Mouse (Mus musculus) liver, embryonic 12.5 days (tissue): ENCODE results near the gene Acsm4. TPM values are rescaled to one million over a fixed set of nuclear protein-coding genes. Genes with fewer than 3 reads are reported as not detected.
"Not testable (repeated sequence)": the region's sequence is repeated elsewhere in the genome, so short reads cannot be mapped to it uniquely, and the experiment has no call there.

Experiments used
- ATAC-seq: fragments of 200-750 bp; cut with Nextera tagmentation; 2 replicates; pipeline ENCODE4 v1.8.0; 2017; ENCODE audit warnings: moderate number of reproducible peaks, mild to moderate bottlenecking, moderate library complexity
- H3K27ac ChIP-seq: fragments of 300-500 bp; sonication (generic); 2 replicates; pipeline ENCODE4 v1.5.1; 2016; ENCODE audit warnings: mild to moderate bottlenecking
- H3K27me3 ChIP-seq: fragments of 300-500 bp; sonication (generic); replicated peaks from 2 replicates; pipeline ENCODE4 v1.6.1; 2016; ENCODE audit warnings: mild to moderate bottlenecking, moderate library complexity
- H3K36me3 ChIP-seq: fragments of 300-500 bp; sonication (generic); 2 replicates; pipeline ENCODE4 v1.6.1; 2016; ENCODE audit warnings: mild to moderate bottlenecking, moderate library complexity
- H3K4me1 ChIP-seq: fragments of 300-500 bp; sonication (generic); 2 replicates; pipeline ENCODE4 v1.6.1; 2016
- H3K4me2 ChIP-seq: fragments of 300-500 bp; sonication (generic); 2 replicates; pipeline ENCODE4 v1.6.1; 2016; ENCODE audit warnings: mild to moderate bottlenecking, moderate library complexity
- H3K4me3 ChIP-seq: fragments of 300-500 bp; sonication (generic); 2 replicates; pipeline ENCODE4 v1.5.1; 2016; ENCODE audit warnings: mild to moderate bottlenecking, moderate library complexity
- H3K9ac ChIP-seq: fragments of 300-500 bp; sonication (generic); 2 replicates; pipeline ENCODE4 v1.6.1; 2016; ENCODE audit warnings: mild to moderate bottlenecking, moderate library complexity
- H3K9me3 ChIP-seq: fragments of 300-500 bp; sonication (generic); replicated peaks from 2 replicates; pipeline ENCODE4 v1.6.1; 2016; ENCODE audit warnings: mild to moderate bottlenecking, moderate library complexity
- whole genome bisulfite sequencing: fragments of 180-500 bp; shearing (Covaris S2); methylation state at CpG from one replicate; pipeline ENCODE4 v1.1.7; 2016; ENCODE audit not compliant: insufficient replicate concordance; 5-methylcytosine and 5-hydroxymethylcytosine counted together
- polyA plus RNA-seq: library from polyadenylated mRNA; unstranded; fragments of >200 nt; fragmentation: Nextera tagmentation; extraction: Ambion mirVana; gene quantifications from 2 replicates; pipeline ENCODE4 v1.2.1, GENCODE M21; 2016

Gene Acsm4
- polyA plus RNA-seq, 1 experiment from 2014 or later, result not detected

GRCm38 (mm10) chr7:119727621-119728020 lies 37.8 kb downstream of the Acsm4 start:
- no peaks in the 10 kb centered on the region for H3K9me3 ChIP-seq
- WGBS, result 64% methylated on average over 2 of the region's 2 CpGs
- no peak overlapping the region for H3K4me3 ChIP-seq
- H3K4me2 ChIP-seq, result no peak overlapping the region
- no peak overlapping the region for H3K9ac ChIP-seq
- no peak overlapping the region for H3K27ac ChIP-seq
- H3K27me3 ChIP-seq, result peaks cover 9% of the 10 kb centered on the region; the same call in 1 of the 2 replicates
- no peaks in the 10 kb centered on the region for H3K36me3 ChIP-seq
- no peak for ATAC-seq
- no peaks in the 10 kb centered on the region for H3K4me1 ChIP-seq

- not testable (repeated sequence) for H3K27me3 ChIP-seq, H3K4me1 ChIP-seq, H3K4me3 ChIP-seq, H3K9ac ChIP-seq, H3K36me3 ChIP-seq, H3K4me2 ChIP-seq, H3K9me3 ChIP-seq, H3K27ac ChIP-seq, ATAC-seq
- WGBS, result 69% methylated on average over 4 of the region's 4 CpGs
Observed at GRCm38 (mm10) chr7:119731262-119731661, 41.4 kb downstream of the Acsm4 start.

GRCm38 (mm10) chr7:119738877-119739276 lies 49.1 kb downstream of the Acsm4 start:
- Histone ChIP-seq H3K27me3 (peaks cover 6% of the 10 kb centered on the region), H3K36me3 (no peaks in the 10 kb centered on the region), H3K9ac (no peak overlapping the region), H3K27ac (no peak overlapping the region), H3K4me1 (no peaks in the 10 kb centered on the region), H3K4me3 (no peak overlapping the region), H3K4me2 (no peak overlapping the region), H3K9me3 (no peaks in the 10 kb centered on the region)
- 63% methylated on average over 2 of the region's 2 CpGs for WGBS
- ATAC-seq, result no peak

GRCm38 (mm10) chr7:119739798-119740468 lies 50.1 kb downstream of the Acsm4 start:
- not testable (repeated sequence) for H3K27me3 ChIP-seq, H3K27ac ChIP-seq
- H3K4me3 ChIP-seq, result peak overlapping the region; percentile 30

GRCm38 (mm10) chr7:119744321-119744720 lies 54.5 kb downstream of the Acsm4 start:
- no peaks in the 10 kb centered on the region; the same call in 1 of the 2 replicates for H3K27me3 ChIP-seq
- 0 out of 2 replicates have a peak overlapping the region, but pooled peaks have one; percentile 35 for H3K9ac ChIP-seq
- H3K4me1 ChIP-seq, result peaks cover 5% of the 10 kb centered on the region
- 6% methylated on average over 34 of the region's 34 CpGs for WGBS
- no peaks in the 10 kb centered on the region for H3K36me3 ChIP-seq
- H3K4me2 ChIP-seq, result peak overlapping the region; percentile 59
- H3K9me3 ChIP-seq, result no peaks in the 10 kb centered on the region
- ATAC-seq, result peak; percentile 42
- no peak overlapping the region for H3K27ac ChIP-seq
- H3K4me3 ChIP-seq, result peak overlapping the region; percentile 25

More at GRCm38 (mm10) chr7:119739798-119740468, 50.1 kb downstream of the Acsm4 start:
- H3K4me1 ChIP-seq, H3K36me3 ChIP-seq, ATAC-seq, H3K9ac ChIP-seq, H3K9me3 ChIP-seq: not testable (repeated sequence)
- peak overlapping the region; percentile 50 for H3K4me2 ChIP-seq
- WGBS, result 4% methylated on average over 31 of the region's 44 CpGs

- H3K27me3 ChIP-seq, result no peaks in the 10 kb centered on the region; the same call in 1 of the 2 replicates
- H3K4me1 ChIP-seq, result peaks cover 5% of the 10 kb centered on the region
- H3K36me3 ChIP-seq, result no peaks in the 10 kb centered on the region
- no peak for ATAC-seq
- no peak overlapping the region for H3K4me3 ChIP-seq
- WGBS, result 81% methylated on average over 1 of the region's 1 CpGs
- H3K9me3 ChIP-seq, result no peaks in the 10 kb centered on the region
- H3K27ac ChIP-seq, result no peak overlapping the region
- no peak overlapping the region for H3K4me2 ChIP-seq
- no peak overlapping the region for H3K9ac ChIP-seq
Observed at GRCm38 (mm10) chr7:119745869-119746268, 56.0 kb downstream of the Acsm4 start.

GRCm38 (mm10) chr7:119748761-119749160 lies 58.9 kb downstream of the Acsm4 start:
- 56% methylated on average over 1 of the region's 2 CpGs for WGBS
- Histone ChIP-seq H3K36me3 (no peaks in the 10 kb centered on the region), H3K4me1 (peaks cover 5% of the 10 kb centered on the region), H3K4me2 (no peak overlapping the region), H3K9me3 (no peaks in the 10 kb centered on the region), H3K9ac (no peak overlapping the region), H3K27me3 (no peaks in the 10 kb centered on the region), H3K4me3 (no peak overlapping the region), H3K27ac (no peak overlapping the region)
- no peak for ATAC-seq

GRCm38 (mm10) chr7:119749942-119750341 lies 60.1 kb downstream of the Acsm4 start:
- Histone ChIP-seq H3K9me3 (no peaks in the 10 kb centered on the region), H3K27me3 (no peaks in the 10 kb centered on the region), H3K36me3 (no peaks in the 10 kb centered on the region), H3K27ac (no peak overlapping the region), H3K9ac (no peak overlapping the region), H3K4me3 (no peak overlapping the region), H3K4me1 (no peaks in the 10 kb centered on the region), H3K4me2 (no peak overlapping the region)
- ATAC-seq, result no peak
- WGBS, result 34% methylated on average over 2 of the region's 2 CpGs

GRCm38 (mm10) chr7:119753696-119754095 lies 63.9 kb downstream of the Acsm4 start:
- Histone ChIP-seq H3K4me3 (no peak overlapping the region), H3K9me3 (no peaks in the 10 kb centered on the region), H3K27ac (no peak overlapping the region), H3K4me2 (no peak overlapping the region), H3K9ac (no peak overlapping the region), H3K27me3 (no peaks in the 10 kb centered on the region), H3K36me3 (no peaks in the 10 kb centered on the region), H3K4me1 (no peaks in the 10 kb centered on the region)
- 67% methylated on average over 1 of the region's 1 CpGs for WGBS
- ATAC-seq, result no peak

- Histone ChIP-seq H3K27ac (no peak within 1 kb of the TSS), H3K4me1 (no peaks in the 10 kb centered on the region), H3K4me3 (no peak within 1 kb of the TSS), H3K4me2 (peak within 1 kb of the TSS; percentile 12; the same call in 1 of the 2 replicates), H3K9ac (no peak within 1 kb of the TSS), H3K36me3 (no peaks in the 10 kb centered on the region), H3K9me3 (no peaks in the 10 kb centered on the region), H3K27me3 (no peaks in the 10 kb centered on the region)
- peak; percentile 46; the same call in 1 of the 2 replicates for ATAC-seq
- 53% methylated on average over 11 of the region's 11 CpGs for WGBS
Observed at GRCm38 (mm10) chr7:119760527-119760951, 70.7 kb downstream of the Acsm4 start, which contains the start of gene Acsm3. TSS of gene Acsm3 (plus strand) at chr7:119760923.

- Histone ChIP-seq H3K4me1 (no peaks in the 10 kb centered on the region), H3K9ac (no peak overlapping the region), H3K4me3 (no peak overlapping the region), H3K9me3 (no peaks in the 10 kb centered on the region), H3K36me3 (no peaks in the 10 kb centered on the region), H3K27me3 (no peaks in the 10 kb centered on the region), H3K27ac (no peak overlapping the region), H3K4me2 (no peak overlapping the region)
- no peak for ATAC-seq
- WGBS, result 43% methylated on average over 4 of the region's 4 CpGs
Observed at GRCm38 (mm10) chr7:119762166-119762697, 72.4 kb downstream of the Acsm4 start.
